Mouse (Mus musculus): ENCODE results near the gene Tmem121.
A peak's percentile ranks its signal among the peaks of the same experiment; 100 is the strongest.

Gene Tmem121

DNA sequence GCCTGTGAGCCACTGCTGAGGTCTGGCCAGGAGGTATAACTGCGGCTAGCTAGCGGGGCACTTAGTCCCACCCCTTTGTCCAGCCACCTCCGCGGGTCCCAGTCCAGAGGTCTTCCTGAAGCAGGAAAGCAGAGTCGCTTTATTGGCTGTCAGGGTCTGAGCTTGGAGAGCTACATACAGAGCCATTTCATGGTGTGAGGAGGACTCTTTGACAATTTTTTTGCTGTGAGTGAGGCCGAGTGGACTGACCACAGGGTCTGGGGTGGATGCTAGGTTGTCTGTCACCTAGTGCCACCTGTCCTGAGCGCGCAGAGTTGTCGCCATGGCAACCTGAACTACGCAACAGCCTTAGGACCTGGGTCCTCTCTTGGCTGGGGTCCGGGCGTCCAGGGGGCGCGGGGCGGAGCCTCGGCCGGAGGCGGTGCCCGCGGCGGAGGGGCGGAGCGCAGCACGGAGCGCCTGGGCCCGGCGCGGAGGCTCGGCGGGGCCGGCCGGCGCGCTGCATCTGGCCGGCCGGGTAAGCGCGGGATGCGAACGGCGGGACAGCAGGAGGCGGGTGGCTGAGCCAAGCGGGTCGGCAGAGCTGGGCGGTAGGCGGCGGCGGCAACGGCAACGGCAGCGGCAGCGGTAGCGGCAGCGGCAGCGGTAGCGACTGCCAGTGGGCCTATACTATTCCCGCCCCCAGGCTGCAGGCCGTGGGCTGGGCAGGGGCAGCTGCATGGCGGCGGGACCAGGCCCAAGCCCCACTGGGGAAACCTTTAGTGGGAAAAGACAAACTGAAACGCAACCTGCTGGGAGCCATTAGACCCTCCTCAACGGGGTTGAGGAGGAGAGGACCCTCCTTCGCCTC is at the start of gene Tmem121:
TSS of gene Tmem121 (plus strand) at position 489 of the 850 bp plus-strand sequence.
- no peak for DNase-seq (ENCODE audit: low spot score)

DNA sequence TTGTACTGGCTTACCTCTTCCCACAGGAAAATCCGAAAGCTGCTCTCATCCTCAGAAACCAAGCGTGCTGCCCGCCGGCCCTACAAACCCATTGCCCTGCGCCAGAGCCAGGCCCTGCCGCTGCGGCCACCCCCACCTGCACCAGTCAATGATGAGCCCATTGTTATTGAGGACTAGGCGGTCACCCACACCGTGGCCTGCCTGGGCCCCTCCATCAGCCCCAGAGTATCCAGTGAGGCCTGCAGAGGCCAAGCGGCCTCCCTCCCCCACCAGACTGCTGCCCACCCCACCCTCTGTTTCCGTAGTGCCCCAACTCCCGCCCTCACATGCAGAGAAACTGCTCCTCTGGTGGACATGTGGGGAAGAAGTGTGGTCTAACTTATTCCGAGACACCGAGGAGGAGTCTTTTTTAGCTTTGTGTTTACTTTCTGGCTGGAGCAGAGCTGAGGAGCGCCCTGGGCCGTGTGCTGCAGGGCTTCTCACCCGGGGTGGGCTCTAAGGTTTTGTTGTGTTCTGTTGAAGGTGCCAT is 49.2 kb upstream of the Tmem121 start:
- no peak for DNase-seq (ENCODE audit: low spot score)

DNA sequence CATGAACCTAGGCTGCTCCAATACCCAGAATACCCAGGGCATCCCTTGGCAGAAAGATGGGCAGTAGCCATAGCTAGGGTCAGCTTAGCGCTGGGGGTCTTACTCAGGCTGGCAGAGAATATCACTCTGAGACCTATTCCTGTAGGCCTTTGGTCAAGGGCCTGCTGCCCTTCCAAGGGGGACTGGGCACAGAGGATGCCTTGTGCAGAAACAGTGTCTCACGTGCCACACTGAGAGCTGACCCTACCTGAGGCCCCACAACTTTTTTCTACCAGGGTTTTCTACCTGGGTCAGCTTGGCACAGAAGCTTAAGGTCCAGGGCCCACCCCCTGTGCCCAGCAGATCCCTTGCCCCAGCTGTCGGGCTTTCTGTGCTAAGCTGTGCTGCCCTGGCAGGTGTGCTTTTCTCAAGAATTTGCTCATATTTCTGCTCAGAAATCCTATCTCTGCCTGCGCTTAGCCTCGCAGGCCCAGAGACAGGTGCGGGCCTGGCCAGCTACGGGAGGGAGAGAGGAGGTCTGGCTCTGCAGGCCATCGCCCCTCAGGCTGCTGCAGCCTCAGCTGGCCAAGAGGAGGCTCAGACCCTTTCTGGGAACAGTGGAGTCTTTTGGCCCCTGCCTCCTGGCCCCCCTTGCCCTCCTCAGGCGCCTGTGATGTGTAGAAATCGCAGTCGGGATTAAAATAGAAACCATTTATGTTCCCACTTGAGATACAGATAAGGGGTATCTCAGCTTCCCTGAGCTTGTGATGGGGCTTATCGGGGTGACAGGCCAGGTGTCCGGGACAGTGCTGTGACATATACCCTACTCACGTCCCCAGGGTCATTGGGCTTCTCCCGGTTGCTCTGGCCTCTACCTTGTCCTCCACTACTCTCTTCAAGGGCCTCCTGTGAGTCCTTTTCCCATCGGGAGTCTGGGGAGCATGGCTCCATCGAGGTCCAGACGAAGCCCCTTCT is 48.2 kb upstream of the Tmem121 start:
- DNase-seq (ENCODE audit: low spot score): no peak

DNA sequence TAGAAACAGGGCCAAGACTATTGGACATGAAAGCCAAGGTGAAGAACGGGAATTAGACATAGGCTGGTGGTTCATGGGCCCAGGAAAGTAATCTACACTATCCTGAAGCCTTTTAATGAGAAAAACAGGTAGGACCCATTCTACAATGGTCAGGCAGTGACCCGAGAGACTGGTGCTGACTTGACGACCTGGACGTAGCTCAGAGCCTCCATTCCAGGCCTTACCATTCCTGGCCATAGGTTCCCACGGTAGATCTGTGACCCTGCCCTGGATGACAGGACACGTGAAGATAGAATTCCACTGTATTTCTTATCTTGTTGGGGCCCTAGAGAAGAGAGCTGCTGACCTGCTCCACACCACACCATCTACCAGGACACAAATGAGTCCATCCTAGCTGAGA is 47.4 kb upstream of the Tmem121 start:
- DNase-seq (ENCODE audit: low spot score): no peak

DNA sequence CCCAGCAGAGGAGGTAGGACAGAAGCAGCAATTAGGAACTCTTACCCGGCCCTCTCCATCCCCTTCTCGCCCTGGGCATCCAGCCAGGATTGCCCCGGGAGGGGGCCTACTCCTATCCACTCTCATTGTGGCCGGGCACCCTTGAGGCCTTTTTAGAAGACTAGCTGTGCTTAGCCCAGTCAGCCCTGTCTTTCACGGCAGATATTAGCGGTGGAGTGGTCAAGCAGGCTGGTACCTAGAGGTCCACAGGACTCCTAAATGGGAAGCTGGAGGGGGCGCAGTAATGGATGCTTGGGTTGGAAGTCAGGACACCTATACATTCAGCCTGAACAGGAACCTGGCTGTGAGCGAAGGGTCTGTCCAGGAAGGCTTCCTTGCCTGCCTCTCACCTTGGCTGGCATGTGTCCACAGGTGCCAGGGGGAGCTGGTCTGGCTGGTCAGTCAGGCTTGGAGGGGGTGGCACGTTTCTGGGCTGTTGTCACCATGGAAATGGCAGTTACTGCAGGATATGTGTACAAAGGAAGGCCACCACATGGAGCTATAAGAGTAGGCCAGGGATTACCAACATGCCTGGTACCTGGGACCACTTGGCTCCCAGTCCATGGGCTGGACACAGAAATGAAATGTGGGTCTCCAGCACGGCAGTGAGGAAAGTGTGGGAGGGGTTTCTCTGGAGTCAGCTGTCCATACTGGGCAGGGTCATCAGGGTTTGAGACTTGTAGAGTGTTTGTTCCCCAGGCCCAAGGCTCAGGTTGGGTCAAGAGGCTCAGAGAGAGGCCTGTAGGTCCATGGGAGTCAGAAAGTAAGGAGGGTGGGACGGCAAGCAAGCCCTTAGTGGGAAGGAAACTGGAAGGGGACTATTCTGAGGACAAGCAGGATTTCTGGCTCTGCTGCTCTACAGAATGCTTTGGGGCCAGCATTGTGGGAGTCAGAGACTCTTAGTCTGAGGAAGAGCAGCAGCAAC is 46.5 kb upstream of the Tmem121 start:
- DNase-seq (ENCODE audit: low spot score): peak; percentile 85

DNA sequence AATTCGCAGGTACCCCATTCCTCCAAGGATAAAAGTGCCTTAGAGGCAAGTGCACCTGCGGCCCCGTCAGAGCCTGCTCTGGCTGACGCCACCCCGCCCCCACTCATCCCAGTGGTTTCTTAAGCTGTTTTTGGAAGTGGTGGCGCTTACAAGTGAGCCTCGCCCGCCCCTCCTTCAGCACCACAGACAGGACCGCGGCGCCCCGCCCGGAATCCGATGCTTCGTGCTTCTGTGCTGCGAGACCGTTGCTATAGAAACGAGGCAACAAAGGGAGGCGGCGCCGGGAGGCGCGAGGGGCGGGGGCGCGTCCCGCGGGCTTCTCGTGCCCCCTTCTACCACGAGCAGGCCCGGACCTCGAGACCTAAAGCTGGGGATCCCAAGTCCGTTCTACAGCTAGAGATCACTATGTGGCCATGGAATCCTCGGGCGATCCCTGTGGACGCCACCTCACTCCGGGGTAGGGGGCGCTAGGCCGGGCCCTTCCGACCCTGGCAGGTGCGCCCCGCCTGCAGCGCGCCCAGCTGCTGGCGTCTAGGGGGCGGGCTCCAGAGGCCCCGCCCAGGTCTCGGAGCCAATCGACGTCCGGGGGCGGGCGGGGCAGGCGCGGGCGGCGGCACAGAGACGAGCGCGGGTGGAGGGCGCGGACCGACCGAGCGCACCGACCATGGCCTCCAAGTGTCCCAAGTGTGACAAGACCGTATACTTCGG is 45.7 kb upstream of the Tmem121 start, which contains the start of gene Crip2:
TSS of gene Crip2 (plus strand) at position 329 of the 708 bp plus-strand sequence.
- peak; percentile 97 for DNase-seq (ENCODE audit: low spot score)

DNA sequence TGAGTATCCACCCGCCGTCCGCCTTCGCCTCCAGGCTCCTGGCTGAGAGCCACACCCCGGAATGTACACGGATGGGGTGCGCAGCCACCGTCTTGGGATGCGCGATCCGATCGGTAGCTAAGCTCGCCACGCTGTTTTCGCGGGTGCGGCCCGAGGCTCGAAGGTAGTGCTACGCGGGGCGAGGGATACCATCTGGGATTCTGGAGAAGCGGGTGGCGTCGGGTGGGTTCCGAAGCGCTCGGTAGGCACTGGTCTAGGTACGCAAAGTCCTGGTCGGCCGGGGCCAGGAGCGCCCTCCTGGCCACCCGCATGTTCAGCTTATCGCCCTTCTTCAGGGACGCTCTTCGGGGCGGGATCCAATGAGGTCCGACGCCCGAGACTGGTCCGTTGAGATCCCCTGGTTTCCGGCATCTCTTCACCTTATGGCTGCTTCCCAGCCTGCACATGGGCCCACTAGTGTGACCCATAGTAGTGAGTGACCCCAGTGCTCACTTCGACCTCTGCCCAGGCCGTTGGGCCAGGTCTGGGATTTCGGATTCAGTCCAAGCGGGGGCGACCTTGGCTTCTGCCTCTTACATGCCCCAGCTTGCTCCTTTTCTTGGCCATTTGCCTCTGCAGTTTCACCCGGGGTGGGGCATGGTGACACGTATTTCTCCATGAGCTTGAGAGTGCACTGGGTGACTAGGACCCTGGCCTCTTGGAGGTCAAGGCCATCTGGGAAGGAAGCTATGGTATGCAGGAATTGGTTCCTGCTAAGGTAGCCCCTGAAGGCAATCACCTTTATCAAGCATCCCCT is 44.9 kb upstream of the Tmem121 start:
- DNase-seq (ENCODE audit: low spot score): peak; percentile 59

DNA sequence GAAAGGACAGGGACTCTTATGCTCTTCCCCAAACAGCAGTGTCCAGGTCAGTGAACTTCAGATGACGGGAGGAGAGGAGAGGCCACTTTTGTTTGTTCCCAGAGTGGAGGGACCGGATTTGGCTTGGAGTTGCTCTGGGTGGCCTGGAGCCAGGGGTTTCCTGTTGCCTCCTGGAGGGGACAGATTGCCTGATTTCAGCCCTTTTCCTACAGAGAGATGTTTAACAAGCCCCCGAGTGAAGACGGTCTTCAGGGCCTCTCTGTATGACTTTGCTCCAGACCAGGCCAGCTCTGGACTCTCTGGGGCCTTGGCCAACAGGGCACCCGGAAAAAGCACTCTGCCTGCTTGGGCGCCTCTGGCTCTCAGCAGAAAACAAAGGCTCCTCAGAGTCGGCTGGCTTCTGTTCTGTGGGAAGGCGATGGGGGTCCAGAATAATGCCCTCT is 44.2 kb upstream of the Tmem121 start:
- peak; percentile 77 for DNase-seq (ENCODE audit: low spot score)

DNA sequence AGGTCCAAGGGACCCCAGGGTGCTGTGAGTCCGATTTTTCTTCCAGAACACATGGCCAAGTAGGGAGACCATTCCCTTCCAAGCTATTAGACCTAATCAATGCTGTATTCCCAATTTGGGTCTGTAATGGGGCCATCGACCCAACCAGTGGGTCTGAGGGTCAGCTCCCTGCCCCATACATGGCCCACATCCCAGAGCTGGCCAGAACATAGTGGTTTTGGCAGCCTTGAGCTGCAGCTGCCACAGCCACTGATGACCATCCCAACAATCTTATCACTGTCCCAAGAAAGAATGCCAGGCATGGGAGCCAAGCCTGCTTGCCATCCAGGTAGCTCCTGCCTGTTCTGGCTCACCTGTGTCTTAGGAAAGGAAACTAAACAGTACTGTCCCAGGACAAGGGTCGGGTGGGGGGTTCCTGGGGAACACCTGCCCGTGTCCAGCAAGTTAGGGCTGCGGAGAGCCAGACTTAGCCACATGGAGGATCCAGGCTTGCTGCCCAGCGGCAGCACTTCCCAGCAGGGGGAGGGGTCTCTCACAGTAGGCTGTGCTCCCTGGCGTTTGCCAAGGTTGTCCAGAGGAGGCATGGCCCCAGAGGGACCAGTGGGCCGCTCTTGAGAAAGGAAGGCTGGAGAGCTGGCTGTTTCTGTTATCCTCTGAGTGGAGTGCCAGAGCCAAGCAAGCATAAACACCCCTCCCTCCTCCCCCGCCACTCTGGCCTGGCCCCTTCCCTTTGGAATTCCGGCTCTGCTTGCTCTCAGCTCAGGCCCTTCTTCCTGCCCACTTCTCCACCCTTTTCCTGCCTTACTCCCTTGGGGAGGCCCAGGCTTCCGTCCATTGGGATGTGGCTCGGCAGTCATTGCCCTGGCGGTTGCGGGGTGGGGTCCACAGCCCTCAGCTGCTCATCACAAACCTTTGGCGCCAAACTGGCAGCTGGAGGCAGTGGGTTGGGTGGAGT is 43.4 kb upstream of the Tmem121 start:
- peak; percentile 94 for DNase-seq (ENCODE audit: low spot score)

DNA sequence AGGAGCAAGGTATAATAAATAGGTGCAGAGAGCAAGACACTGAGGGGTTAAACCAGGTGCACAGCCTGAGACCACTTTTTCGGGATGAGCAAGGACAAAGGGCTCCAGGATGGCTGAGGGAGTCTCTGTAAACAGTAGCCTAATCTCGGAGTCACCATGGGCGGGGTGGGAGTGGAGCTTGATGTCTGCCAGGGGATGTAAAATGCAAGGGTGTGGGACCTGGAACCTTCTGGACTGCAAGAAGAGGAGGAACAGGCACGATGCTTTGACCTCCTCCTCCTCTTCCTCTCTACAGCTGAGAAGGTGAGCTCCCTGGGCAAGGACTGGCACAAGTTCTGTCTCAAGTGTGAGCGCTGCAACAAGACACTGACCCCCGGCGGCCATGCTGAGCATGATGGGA is 42.6 kb upstream of the Tmem121 start:
- DNase-seq (ENCODE audit: low spot score): peak; percentile 37

DNA sequence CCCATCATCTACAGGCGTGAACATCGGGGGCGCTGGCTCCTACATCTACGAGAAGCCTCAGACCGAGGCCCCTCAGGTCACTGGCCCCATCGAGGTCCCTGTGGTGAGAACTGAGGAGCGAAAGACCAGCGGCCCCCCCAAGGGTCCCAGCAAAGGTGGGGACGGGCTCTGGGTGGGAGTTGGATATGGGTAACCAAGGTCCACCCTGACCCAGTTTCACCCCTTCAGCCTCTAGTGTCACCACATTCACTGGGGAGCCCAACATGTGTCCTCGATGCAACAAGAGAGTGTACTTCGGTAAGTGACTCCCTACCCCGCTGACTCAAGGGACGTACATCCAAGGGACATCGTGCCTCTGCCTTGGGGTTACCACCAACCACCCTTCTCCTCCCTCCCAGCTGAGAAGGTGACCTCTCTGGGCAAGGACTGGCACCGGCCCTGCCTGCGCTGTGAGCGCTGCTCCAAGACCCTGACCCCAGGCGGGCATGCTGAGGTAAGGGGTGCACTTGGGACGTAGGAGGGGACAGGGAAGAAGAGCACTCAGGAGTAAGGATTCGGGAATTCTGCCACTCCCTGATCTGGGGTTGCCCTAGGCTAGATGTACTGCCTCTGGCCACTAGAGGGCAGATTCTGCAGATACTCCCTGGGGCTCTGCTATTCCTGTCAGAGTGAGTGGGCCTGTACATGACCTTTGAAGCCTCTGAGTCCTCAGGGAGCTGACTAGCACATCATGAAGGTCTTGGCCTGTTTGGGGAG is 41.6 kb upstream of the Tmem121 start:
- peak; percentile 62 for DNase-seq (ENCODE audit: low spot score)

DNA sequence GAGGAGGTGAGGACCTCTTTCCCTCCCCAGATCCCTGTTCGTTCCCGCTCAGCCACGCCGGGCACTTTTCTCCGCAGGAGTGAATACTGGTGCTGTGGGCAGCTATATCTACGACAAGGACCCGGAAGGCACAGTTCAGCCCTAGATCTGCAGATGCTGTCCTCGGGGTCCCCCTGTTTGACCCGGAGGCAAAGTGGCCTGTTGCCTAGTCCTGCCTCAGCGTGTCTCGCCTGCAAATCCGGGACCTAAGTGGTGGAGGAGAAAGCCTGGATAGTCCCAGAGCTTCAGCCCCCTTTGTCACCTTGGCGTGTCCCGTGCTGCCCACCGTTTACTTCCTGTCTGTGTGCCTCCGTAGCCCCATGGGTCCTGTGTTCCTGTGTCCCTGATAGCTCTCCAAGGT is 40.8 kb upstream of the Tmem121 start:
- no peak for DNase-seq (ENCODE audit: low spot score)

DNA sequence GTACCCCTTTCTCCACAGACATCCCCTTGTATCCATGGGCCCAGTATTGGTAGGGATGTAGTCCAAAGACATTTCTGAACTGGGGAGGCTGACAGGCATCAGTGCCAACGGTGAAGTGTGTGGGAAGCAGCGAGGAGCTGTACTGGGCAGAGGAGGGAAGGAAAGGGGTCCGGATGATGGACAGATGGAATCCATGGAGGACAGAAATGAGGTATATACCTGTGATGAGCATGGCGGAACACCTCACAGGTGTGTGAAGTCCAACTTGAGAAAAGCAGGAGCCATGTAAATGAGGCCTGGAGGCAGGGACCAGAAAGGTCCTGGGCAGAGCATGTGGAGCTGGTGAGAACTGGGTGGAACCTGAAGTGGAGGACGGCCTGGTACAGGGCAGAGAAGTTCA is 40.1 kb upstream of the Tmem121 start:
- DNase-seq (ENCODE audit: low spot score): no peak

DNA sequence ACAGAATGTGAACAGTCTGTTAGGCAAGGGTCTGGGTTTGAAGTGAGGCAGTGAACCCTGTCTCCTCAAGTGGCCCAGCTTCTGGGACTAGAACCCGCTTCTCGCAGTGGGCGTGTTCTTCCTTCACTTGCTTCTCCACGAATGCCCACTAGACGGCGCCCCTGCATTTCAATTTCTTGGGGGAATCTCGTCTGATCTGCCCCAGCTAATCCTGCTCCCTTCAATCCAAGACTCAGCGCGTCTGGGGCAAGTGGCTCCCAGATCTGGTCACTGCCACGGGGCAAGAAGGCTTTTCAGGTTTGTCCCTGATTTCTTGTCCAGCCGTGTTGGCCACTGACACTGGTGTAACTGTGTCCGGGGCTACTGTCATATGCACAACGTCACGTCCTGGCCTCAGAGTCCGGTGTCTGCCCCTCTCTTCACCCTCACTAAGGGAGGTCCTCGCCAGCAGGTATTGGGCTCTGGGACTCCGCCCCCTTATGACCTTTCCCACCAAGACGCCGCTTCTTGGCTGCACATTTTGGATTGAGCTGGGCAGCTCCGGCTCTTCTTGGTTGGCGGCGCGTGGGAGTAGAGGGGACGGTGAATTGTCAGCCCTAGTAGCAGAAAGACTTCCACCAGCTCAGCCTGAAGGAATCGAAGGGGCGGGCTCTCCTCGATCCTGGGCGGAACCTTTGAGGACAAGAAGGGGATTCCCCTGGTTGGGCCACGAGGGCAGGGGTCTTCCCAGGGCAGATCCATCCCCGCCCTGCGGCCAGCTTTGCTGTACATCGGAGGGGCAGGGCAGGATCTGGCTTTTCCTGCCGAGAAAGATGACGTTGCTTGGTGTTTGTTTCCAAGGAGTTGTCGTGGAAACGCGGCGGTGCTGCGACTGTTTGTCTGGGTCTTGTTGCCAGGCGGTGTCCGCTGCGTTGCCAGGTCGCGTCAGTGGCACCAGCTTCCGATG is 39.3 kb upstream of the Tmem121 start, which contains the start of gene Crip1:
TSS of gene Crip1 (plus strand) at position 205 of the 946 bp plus-strand sequence.
- peak; percentile 91 for DNase-seq (ENCODE audit: low spot score)

DNA sequence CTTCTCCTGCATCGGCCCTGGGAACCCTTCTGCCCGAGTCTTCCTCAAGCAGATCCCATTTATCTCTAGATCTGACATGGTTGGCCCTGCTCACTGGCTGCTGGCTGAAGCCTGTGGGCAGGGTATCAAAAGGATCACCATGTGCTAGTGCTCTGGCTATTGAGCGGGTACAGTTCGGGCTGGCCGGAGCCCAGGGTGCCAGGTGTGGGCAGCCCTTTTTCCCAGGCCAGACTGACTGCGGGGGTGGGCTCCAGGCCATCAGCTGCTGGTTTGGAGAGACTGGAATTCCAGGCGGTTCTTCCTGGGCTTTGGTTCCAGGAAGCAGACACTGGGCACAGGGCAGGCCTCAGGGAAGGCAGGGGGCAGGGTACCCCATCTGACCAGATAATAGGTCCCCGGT is 38.2 kb upstream of the Tmem121 start:
- peak; percentile 32 for DNase-seq (ENCODE audit: low spot score)

DNA sequence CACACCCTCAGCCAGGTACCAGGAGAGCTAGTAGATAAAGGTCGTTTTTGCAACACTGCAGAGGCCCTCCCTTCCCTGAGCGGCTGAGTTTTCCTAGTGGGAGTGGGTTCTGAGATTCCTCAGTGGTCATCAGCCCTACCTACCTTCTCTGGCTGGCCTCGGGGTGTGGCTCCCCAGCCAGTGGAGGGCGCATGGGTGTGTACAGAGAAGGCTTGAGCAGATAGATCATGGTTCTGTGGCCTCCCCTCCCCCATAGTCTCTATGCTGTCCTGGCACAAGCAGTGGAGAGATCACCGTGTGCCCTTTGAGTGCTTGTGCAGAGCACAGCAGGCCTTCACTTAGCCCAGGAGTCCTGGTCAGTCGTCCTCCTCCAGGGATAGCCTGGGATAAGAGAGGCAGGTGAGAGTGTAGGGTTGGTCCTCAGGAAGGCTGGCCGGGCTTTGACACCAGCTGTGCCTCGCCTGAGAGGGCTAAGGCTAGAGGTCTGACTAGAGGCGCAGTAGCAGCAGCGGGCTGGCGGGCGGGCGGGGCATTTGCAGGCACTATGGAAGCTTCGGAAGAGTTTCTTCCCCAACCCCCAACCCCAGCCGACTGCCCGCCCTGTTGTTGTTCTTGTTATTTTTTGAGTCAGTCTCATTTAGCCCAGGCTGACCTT is 37.2 kb upstream of the Tmem121 start:
- peak; percentile 74 for DNase-seq (ENCODE audit: low spot score)
